Mouse (Mus musculus): ENCODE results near the gene Ppp1r12b. TPM values are rescaled to one million over a fixed set of nuclear protein-coding genes. Genes with fewer than 3 reads are reported as not detected.

Ppp1r12b gene
- total and polyA plus RNA-seq, 3 experiments = 4.7 to 7.8 TPM; not detected in 1

DNA sequence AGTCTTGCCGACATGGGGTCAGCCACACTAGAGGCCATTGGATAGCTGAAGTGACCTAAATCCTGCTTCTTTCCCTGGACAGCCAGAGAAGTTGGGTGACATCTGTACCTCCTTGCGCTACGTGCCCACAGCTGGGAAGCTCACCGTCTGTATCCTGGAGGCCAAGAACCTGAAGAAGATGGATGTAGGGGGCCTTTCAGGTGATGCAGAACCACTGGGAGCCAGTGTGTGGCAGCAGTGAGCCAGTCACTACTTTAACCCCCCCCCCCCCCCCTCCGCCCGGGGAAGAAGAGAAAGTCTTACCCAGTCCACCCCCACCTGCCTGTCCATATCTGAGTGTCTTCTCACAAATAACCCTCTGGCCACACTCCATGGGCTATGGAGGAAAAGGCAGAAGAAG lies 210.1 kb downstream of the Ppp1r12b start:
- DNase-seq (ENCODE audit: low read depth, low spot score) = peak; percentile 46

DNA sequence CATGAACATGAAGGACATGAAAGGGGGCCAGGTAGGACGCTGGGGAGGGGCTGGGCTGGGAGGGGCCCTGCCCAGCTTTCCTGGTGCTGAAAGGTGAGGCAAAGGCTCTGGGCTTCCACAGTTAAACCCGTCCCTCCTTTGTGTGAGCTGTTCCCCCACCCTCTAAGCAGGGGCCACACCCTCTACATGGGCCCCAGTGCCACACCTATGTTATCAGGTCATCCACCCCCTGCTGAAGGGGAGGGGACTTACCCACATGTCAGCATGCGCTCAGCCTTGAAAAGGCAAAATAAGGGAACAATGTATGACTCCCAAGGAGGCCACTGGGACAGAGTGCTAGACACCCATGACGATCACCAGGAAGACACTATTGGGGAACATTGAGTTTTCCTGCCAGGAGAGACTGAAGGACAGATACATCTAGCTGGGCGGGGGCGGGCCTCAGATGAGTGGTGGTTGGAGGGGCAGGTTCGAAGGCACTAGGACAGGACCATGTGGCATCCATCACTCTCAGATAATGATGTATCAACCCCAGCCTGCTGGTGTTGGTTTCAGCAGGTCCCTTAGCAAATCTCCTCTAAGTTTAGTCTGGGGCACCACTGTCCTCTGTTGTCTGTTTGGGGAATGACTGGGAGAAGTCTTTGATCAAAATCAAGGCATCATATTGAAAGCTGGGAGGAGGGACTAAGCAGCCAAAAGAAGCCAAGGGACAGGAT lies 213.6 kb downstream of the Ppp1r12b start:
- DNase-seq (ENCODE audit: low read depth, low spot score) = peak; percentile 83
- H3K27me3 ChIP-seq (ENCODE audit: control insufficient read depth in 1 of 2, insufficient read depth in 2 of 2, low read length in 2 of 2) = no peaks in the 10 kb centered on the region
- peaks cover 0 to 3% of the 10 kb centered on the region in 2 experiments; a peak in 1 of 4 replicates for H3K36me3 ChIP-seq (ENCODE audit: control insufficient read depth in 1 of 2, insufficient read depth in 2 of 2, low read length in 2 of 2)
- peaks cover 2 to 11% of the 10 kb centered on the region in 2 experiments; a peak in 3 of 4 replicates for H3K4me1 ChIP-seq (ENCODE audit: control insufficient read depth in 1 of 2, insufficient read depth in 2 of 2, low read length in 2 of 2)
- peak overlapping the region; percentile 24; the same call in 1 of the 2 replicates for H3K9ac ChIP-seq (ENCODE audit: control insufficient read depth, low read depth, low read length, poor library complexity, severe bottlenecking)
- H3K27ac ChIP-seq (ENCODE audit: control insufficient read depth, low read depth, low read length) = peak overlapping the region; percentile 24; the same call in 1 of the 2 replicates
- no peaks in the 10 kb centered on the region for H3K9me3 ChIP-seq (replicated peaks; ENCODE audit: insufficient read depth, low read length)
- TF ChIP-seq EP300 (IDR thresholded peaks at IDR 0.05; ENCODE audit: low read depth in 1 of 2, low read length in 2 of 2) = peak in 1 of 2 experiments; percentile 63; a peak in 2 of 4 replicates
- 0 out of 2 replicates have a peak, but pooled peaks have one; percentile 33 for TF ChIP-seq TCF12 (IDR thresholded peaks at IDR 0.05; ENCODE audit: low read depth, low read length)
- 0 out of 2 replicates have a peak, but pooled peaks have one; percentile 21 for TF ChIP-seq SMC3 (IDR thresholded peaks at IDR 0.05; ENCODE audit: low read depth, low read length)
- TF ChIP-seq POLR2AphosphoS5 (IDR thresholded peaks at IDR 0.05; ENCODE audit: borderline replicate concordance, low read depth, low read length) = no peak
- TF ChIP-seq ETS1 (IDR thresholded peaks at IDR 0.05; ENCODE audit: low read depth, low read length) = peak; percentile 44; the same call in 1 of the 2 replicates
- peak; percentile 78 for TF ChIP-seq SIN3A (IDR thresholded peaks at IDR 0.05; ENCODE audit: low read length)
- TF ChIP-seq ZMIZ1 (IDR thresholded peaks at IDR 0.05; ENCODE audit: low read depth, low read length) = no peak
- 0 out of 2 replicates have a peak, but pooled peaks have one; percentile 48 for TF ChIP-seq MYC (IDR thresholded peaks at IDR 0.05; ENCODE audit: low read depth, low read length)
- TF ChIP-seq MEF2A (IDR thresholded peaks at IDR 0.05; ENCODE audit: extremely low read depth, insufficient replicate concordance, low read depth, low read length, poor library complexity, severe bottlenecking) = no peak
- TF ChIP-seq MAX (IDR thresholded peaks at IDR 0.05; ENCODE audit: low read length) = 0 out of 2 replicates have a peak, but pooled peaks have one; percentile 47
- TF ChIP-seq GABPA (IDR thresholded peaks at IDR 0.05; ENCODE audit: low read depth, low read length) = no peak
- no peak for TF ChIP-seq POLR2AphosphoS2 (IDR thresholded peaks at IDR 0.05; ENCODE audit: low read length)
- TF ChIP-seq RAD21 (IDR thresholded peaks at IDR 0.05; ENCODE audit: low read depth, low read length) = no peak
- TF ChIP-seq MXI1 (IDR thresholded peaks at IDR 0.05; ENCODE audit: low read depth, low read length) = peak; percentile 88
- peak; percentile 81; the same call in 1 of the 2 replicates for TF ChIP-seq MAZ (IDR thresholded peaks at IDR 0.05; ENCODE audit: low read depth, low read length)
- TF ChIP-seq BHLHE40 (IDR thresholded peaks at IDR 0.05; ENCODE audit: borderline replicate concordance, low read depth, low read length) = no peak
- TF ChIP-seq JUND (IDR thresholded peaks at IDR 0.05; ENCODE audit: low read depth, low read length) = no peak
- no peak for TF ChIP-seq CHD2 (IDR thresholded peaks at IDR 0.05; ENCODE audit: low read length)
- H3K79me2 ChIP-seq (ENCODE audit: control insufficient read depth, insufficient read depth, low read length, poor library complexity) = no peaks in the 10 kb centered on the region
- H3K4me3 ChIP-seq (ENCODE audit: control insufficient read depth in 1 of 2, insufficient read depth in 1 of 2, low read depth in 2 of 2, low read length in 2 of 2) = peak overlapping the region; percentile 36 to 37; a peak in 3 of 4 replicates

More for the DNA sequence above, 210.1 kb downstream of the Ppp1r12b start:
- Histone ChIP-seq H3K36me3 (ENCODE audit: control insufficient read depth in 1 of 2, insufficient read depth in 2 of 2, low read length in 2 of 2) (peaks cover 0 to 4% of the 10 kb centered on the region in 2 experiments; a peak in 1 of 4 replicates), H3K4me3 (ENCODE audit: control insufficient read depth in 1 of 2, insufficient read depth in 1 of 2, low read depth in 2 of 2, low read length in 2 of 2) (no peak overlapping the region), H3K9ac (ENCODE audit: control insufficient read depth, low read depth, low read length, poor library complexity, severe bottlenecking) (no peak overlapping the region), H3K27ac (ENCODE audit: control insufficient read depth, low read depth, low read length) (no peak overlapping the region), H3K9me3 (replicated peaks; ENCODE audit: insufficient read depth, low read length) (no peaks in the 10 kb centered on the region), H3K79me2 (ENCODE audit: control insufficient read depth, insufficient read depth, low read length, poor library complexity) (no peaks in the 10 kb centered on the region), H3K4me1 (ENCODE audit: control insufficient read depth in 1 of 2, insufficient read depth in 2 of 2, low read length in 2 of 2) (peaks cover 2 to 18% of the 10 kb centered on the region in 2 experiments; a peak in 3 of 4 replicates), H3K27me3 (ENCODE audit: control insufficient read depth in 1 of 2, insufficient read depth in 2 of 2, low read length in 2 of 2) (no peaks in the 10 kb centered on the region)
- TF ChIP-seq ZC3H11A (IDR thresholded peaks at IDR 0.05; ENCODE audit: low read depth, low read length) = peak; percentile 37
- TF ChIP-seq GABPA (IDR thresholded peaks at IDR 0.05; ENCODE audit: low read depth, low read length) = no peak
- TF ChIP-seq SMC3 (IDR thresholded peaks at IDR 0.05; ENCODE audit: low read depth, low read length) = peak; percentile 64
- peak; percentile 65 to 77 (median 68) for TF ChIP-seq CTCF (IDR thresholded peaks at IDR 0.05 in 2 of 3, conservative IDR thresholded peaks at IDR 0.05 in 1 of 3; ENCODE audit: control insufficient read depth in 1 of 3, insufficient read depth in 1 of 3, low read depth in 2 of 3, low read length in 3 of 3, poor library complexity in 1 of 3, severe bottlenecking in 1 of 3)
- TF ChIP-seq TBP (IDR thresholded peaks at IDR 0.05; ENCODE audit: low read depth, low read length) = no peak
- TF ChIP-seq RAD21 (IDR thresholded peaks at IDR 0.05; ENCODE audit: low read depth, low read length) = peak; percentile 51

All from MEL (cell line).